Mouse (Mus musculus): ENCODE results near the gene Fras1. TPM values are rescaled to one million over a fixed set of nuclear protein-coding genes. Genes with fewer than 3 reads are reported as not detected.

The Fras1 gene
- polyA plus RNA-seq, 1 experiment from 2014 or later: 13.8 TPM

- no peaks in the 10 kb centered on the region; the same call in 1 of the 2 replicates for H3K4me1 ChIP-seq (replicated peaks; ENCODE audit: control insufficient read depth, insufficient read depth, low read length)
- WGBS: 78% methylated on average over 5 of the region's 5 CpGs
Observed at GRCm38 (mm10) chr5:96620618-96621017, 246.9 kb downstream of the Fras1 start.

DNA sequence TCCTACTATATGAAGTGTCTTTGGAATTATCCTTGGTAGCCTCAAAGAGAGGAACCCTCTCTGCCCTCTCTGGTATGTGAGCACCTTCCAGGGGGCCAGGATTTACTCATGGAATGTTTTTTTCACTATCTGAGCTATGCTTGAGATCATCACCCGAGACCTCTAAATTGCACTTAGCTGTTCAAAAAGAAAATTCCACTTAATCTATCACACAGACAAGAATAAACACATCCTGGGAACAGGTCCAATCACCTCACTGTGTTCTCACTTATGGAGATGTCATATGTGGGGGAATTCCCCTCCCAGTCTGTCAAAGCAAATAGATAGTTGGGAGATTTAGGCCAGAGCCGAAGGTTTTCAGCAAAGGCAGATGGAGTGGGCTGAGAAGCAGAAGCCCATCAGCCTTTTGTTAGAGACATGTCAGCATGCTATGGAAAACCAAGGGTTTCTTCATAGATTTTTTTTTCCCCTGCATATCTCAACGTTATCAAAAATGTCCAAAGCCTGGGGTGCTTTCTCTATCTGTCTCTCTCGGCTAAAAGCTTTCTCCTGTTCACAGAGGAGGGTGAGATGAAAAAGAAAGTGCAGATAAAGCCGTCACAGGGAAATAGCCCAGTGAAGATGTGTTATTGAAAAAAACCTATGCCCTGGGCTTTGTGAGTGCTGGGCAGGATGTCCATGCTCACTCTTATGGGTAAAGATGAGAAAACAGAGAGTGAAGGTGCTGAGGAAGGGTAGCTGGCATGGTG lies 249.0 kb downstream of the Fras1 start:
- no peak for DNase-seq (ENCODE audit: low spot score)
- no peak overlapping the region for H3K27ac ChIP-seq (ENCODE audit: low read depth, low read length)
- no peaks in the 10 kb centered on the region for H3K4me1 ChIP-seq (replicated peaks; ENCODE audit: control insufficient read depth, insufficient read depth, low read length)
- H3K36me3 ChIP-seq (ENCODE audit: control insufficient read depth, insufficient read depth, low read length): no peaks in the 10 kb centered on the region
- H3K27me3 ChIP-seq (replicated peaks; ENCODE audit: control insufficient read depth, insufficient read depth, low read length): no peaks in the 10 kb centered on the region
- no peak overlapping the region for H3K4me2 ChIP-seq
- no peak for ATAC-seq (replicated peaks; ENCODE audit: low FRiP score)
- H3K4me3 ChIP-seq (ENCODE audit: low read depth, low read length): no peak overlapping the region
- WGBS: 48% methylated on average over 5 of the region's 5 CpGs
- H3K9me3 ChIP-seq (ENCODE audit: control insufficient read depth, low read length): no peaks in the 10 kb centered on the region
- no peak overlapping the region for H3K9ac ChIP-seq (ENCODE audit: low read depth, low read length)

More at GRCm38 (mm10) chr5:96620618-96621017, 246.9 kb downstream of the Fras1 start:
- Histone ChIP-seq H3K36me3 (ENCODE audit: control insufficient read depth, insufficient read depth, low read length) (no peaks in the 10 kb centered on the region), H3K27me3 (replicated peaks; ENCODE audit: control insufficient read depth, insufficient read depth, low read length) (no peaks in the 10 kb centered on the region), H3K27ac (ENCODE audit: low read depth, low read length) (no peak overlapping the region), H3K9ac (ENCODE audit: low read depth, low read length) (no peak overlapping the region), H3K4me2 (no peak overlapping the region), H3K4me3 (ENCODE audit: low read depth, low read length) (no peak overlapping the region), H3K9me3 (ENCODE audit: control insufficient read depth, low read length) (no peaks in the 10 kb centered on the region)
- no peak for DNase-seq (ENCODE audit: low spot score)
- no peak for ATAC-seq (replicated peaks; ENCODE audit: low FRiP score)

DNA sequence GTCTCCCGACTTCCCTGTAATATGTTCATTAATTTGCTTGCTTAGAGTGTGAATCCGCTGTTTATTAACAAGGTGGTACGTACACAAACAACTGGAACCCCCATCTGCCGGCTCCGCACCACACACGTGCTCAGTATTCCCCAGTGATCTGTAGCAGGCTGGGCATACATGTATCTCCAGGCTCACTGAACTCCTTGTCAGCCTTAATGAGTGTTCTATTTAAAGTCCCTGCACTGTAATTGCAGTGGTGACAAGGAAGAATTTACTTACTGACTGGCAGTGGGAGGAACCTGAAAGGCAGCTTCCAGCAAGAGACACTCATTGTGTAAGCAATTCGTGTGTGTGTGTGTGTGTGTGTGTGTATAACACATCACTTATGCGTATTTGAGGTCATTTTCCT lies 256.1 kb downstream of the Fras1 start:
- ATAC-seq (replicated peaks; ENCODE audit: low FRiP score) (no peak), DNase-seq (ENCODE audit: low spot score) (no peak)
- H3K27me3 ChIP-seq (replicated peaks; ENCODE audit: control insufficient read depth, insufficient read depth, low read length): no peaks in the 10 kb centered on the region
- no peaks in the 10 kb centered on the region for H3K36me3 ChIP-seq (ENCODE audit: control insufficient read depth, insufficient read depth, low read length)
- H3K4me2 ChIP-seq: no peak overlapping the region
- no peak overlapping the region for H3K27ac ChIP-seq (ENCODE audit: low read depth, low read length)
- H3K9ac ChIP-seq (ENCODE audit: low read depth, low read length): no peak overlapping the region
- no peak overlapping the region for H3K4me3 ChIP-seq (ENCODE audit: low read depth, low read length)
- 81% methylated on average over 8 of the region's 8 CpGs for WGBS
- no peaks in the 10 kb centered on the region for H3K9me3 ChIP-seq (ENCODE audit: control insufficient read depth, low read length)
- H3K4me1 ChIP-seq (replicated peaks; ENCODE audit: control insufficient read depth, insufficient read depth, low read length): no peaks in the 10 kb centered on the region

- H3K4me3 ChIP-seq (ENCODE audit: low read depth, low read length): no peak overlapping the region
- no peaks in the 10 kb centered on the region for H3K27me3 ChIP-seq (replicated peaks; ENCODE audit: control insufficient read depth, insufficient read depth, low read length)
- DNase-seq (ENCODE audit: low spot score): no peak
- H3K27ac ChIP-seq (ENCODE audit: low read depth, low read length): no peak overlapping the region
- no peaks in the 10 kb centered on the region for H3K4me1 ChIP-seq (replicated peaks; ENCODE audit: control insufficient read depth, insufficient read depth, low read length)
- H3K9ac ChIP-seq (ENCODE audit: low read depth, low read length): no peak overlapping the region
- H3K9me3 ChIP-seq (ENCODE audit: control insufficient read depth, low read length): no peaks in the 10 kb centered on the region
- 78% methylated on average over 17 of the region's 17 CpGs for WGBS
- H3K36me3 ChIP-seq (ENCODE audit: control insufficient read depth, insufficient read depth, low read length): no peaks in the 10 kb centered on the region
- H3K4me2 ChIP-seq: no peak overlapping the region
- ATAC-seq (replicated peaks; ENCODE audit: low FRiP score): no peak
Observed at GRCm38 (mm10) chr5:96635146-96635862, 261.5 kb downstream of the Fras1 start.

- ATAC-seq (replicated peaks; ENCODE audit: low FRiP score): no peak
- H3K27me3 ChIP-seq (replicated peaks; ENCODE audit: control insufficient read depth, insufficient read depth, low read length): no peaks in the 10 kb centered on the region
- DNase-seq (ENCODE audit: low spot score): no peak
- no peak overlapping the region for H3K27ac ChIP-seq (ENCODE audit: low read depth, low read length)
- H3K4me3 ChIP-seq (ENCODE audit: low read depth, low read length): no peak overlapping the region
- WGBS: 80% methylated on average over 5 of the region's 5 CpGs
- H3K9me3 ChIP-seq (ENCODE audit: control insufficient read depth, low read length): no peaks in the 10 kb centered on the region
- no peak overlapping the region for H3K4me2 ChIP-seq
- H3K4me1 ChIP-seq (replicated peaks; ENCODE audit: control insufficient read depth, insufficient read depth, low read length): no peaks in the 10 kb centered on the region
- H3K36me3 ChIP-seq (ENCODE audit: control insufficient read depth, insufficient read depth, low read length): no peaks in the 10 kb centered on the region
- H3K9ac ChIP-seq (ENCODE audit: low read depth, low read length): no peak overlapping the region
Observed at GRCm38 (mm10) chr5:96635866-96636265, 262.1 kb downstream of the Fras1 start.

DNA sequence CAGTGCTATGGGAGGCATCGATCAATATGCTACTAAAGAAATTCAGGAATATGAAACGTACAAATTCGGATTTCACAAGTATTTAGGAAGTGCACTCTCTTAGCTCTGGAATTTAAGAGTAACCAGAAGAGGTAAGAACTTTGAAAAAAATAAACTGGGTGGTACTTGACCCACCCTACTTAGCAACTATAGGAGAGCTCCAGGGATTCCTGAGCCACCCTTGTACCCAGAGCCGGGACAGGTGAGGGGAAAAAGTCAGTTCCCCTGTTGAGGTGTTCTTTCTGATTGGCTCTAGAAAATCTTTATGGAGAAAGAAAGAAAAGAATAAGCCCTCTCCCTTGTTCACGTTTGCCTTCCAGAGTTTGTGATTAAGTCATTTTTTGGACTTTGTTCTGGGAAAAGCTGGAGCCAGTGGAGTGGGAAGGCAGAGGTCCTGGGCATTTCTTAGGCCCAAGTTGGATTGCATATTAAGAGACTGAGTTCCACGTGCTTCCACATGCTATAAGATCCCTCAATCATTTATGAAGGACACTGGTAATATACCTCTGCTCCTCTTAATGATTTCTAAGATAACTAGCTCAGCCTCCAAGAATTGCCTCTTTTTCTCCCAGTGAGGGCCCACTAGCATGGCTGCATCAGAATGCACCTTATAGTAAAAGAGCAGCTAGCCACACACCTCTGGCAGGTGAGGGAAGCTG lies 265.6 kb downstream of the Fras1 start:
- Histone ChIP-seq H3K4me3 (ENCODE audit: low read depth, low read length) (no peak overlapping the region), H3K27ac (ENCODE audit: low read depth, low read length) (no peak overlapping the region), H3K9me3 (ENCODE audit: control insufficient read depth, low read length) (no peaks in the 10 kb centered on the region), H3K9ac (ENCODE audit: low read depth, low read length) (no peak overlapping the region), H3K36me3 (ENCODE audit: control insufficient read depth, insufficient read depth, low read length) (no peaks in the 10 kb centered on the region), H3K4me1 (replicated peaks; ENCODE audit: control insufficient read depth, insufficient read depth, low read length) (no peaks in the 10 kb centered on the region), H3K4me2 (no peak overlapping the region), H3K27me3 (replicated peaks; ENCODE audit: control insufficient read depth, insufficient read depth, low read length) (no peaks in the 10 kb centered on the region)
- 79% methylated on average over 6 of the region's 6 CpGs for WGBS
- DNase-seq (ENCODE audit: low spot score) (no peak), ATAC-seq (replicated peaks; ENCODE audit: low FRiP score) (no peak)

DNA sequence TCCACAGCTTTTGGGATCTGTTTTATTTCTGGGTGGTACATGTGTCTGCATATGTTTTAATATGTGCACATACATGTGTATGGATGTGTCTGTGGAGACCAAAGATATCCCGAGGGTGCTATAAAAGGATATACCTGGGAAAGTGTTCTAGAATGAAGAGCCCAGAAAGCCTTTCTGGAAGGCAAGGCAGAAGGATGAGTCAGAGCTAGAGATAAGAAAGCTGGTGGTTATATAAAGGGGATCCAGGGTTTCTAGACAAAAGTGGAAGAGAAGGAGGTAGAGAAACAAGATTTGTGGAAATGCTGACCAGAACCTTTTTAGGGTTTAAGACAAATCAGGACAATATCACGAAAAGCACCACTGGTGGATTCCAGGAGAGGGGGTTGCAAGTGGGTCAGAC lies 267.5 kb downstream of the Fras1 start:
- H3K27me3 ChIP-seq (replicated peaks; ENCODE audit: control insufficient read depth, insufficient read depth, low read length): no peaks in the 10 kb centered on the region
- no peaks in the 10 kb centered on the region for H3K9me3 ChIP-seq (ENCODE audit: control insufficient read depth, low read length)
- DNase-seq (ENCODE audit: low spot score): no peak
- H3K4me1 ChIP-seq (replicated peaks; ENCODE audit: control insufficient read depth, insufficient read depth, low read length): no peaks in the 10 kb centered on the region
- ATAC-seq (replicated peaks; ENCODE audit: low FRiP score): no peak
- H3K9ac ChIP-seq (ENCODE audit: low read depth, low read length): no peak overlapping the region
- H3K27ac ChIP-seq (ENCODE audit: low read depth, low read length): no peak overlapping the region
- 67% methylated on average over 2 of the region's 2 CpGs for WGBS
- no peaks in the 10 kb centered on the region for H3K36me3 ChIP-seq (ENCODE audit: control insufficient read depth, insufficient read depth, low read length)
- H3K4me2 ChIP-seq: no peak overlapping the region
- no peak overlapping the region for H3K4me3 ChIP-seq (ENCODE audit: low read depth, low read length)

- Histone ChIP-seq H3K27ac (ENCODE audit: low read depth, low read length) (no peak overlapping the region), H3K4me3 (ENCODE audit: low read depth, low read length) (no peak overlapping the region), H3K27me3 (replicated peaks; ENCODE audit: control insufficient read depth, insufficient read depth, low read length) (no peaks in the 10 kb centered on the region), H3K9me3 (ENCODE audit: control insufficient read depth, low read length) (no peaks in the 10 kb centered on the region), H3K4me1 (replicated peaks; ENCODE audit: control insufficient read depth, insufficient read depth, low read length) (no peaks in the 10 kb centered on the region), H3K4me2 (no peak overlapping the region), H3K36me3 (ENCODE audit: control insufficient read depth, insufficient read depth, low read length) (no peaks in the 10 kb centered on the region), H3K9ac (ENCODE audit: low read depth, low read length) (no peak overlapping the region)
- ATAC-seq (replicated peaks; ENCODE audit: low FRiP score) (no peak), DNase-seq (ENCODE audit: low spot score) (no peak)
- 90% methylated on average over 4 of the region's 4 CpGs for WGBS
Observed at GRCm38 (mm10) chr5:96675676-96676075, 301.9 kb downstream of the Fras1 start.
